Mouse (Mus musculus) embryo, embryonic 11.5 days (tissue): ENCODE data around the gene Lrfn5.

ENCODE experiments used
- DNase-seq: peaks from one replicate; pipeline ENCODE4 v3.0.0-alpha.2; 2012; ENCODE audit warnings: low read depth, low spot score

Lrfn5 gene

GRCm38 (mm10) chr12:61522829-61523370 lies at the start of gene Lrfn5:
Gene Lrfn5 (plus strand): TSS chr12:61523150.
- DNase-seq, result no peak

GRCm38 (mm10) chr12:61521501-61522147 lies 1.3 kb upstream of the Lrfn5 start:
- DNase-seq, result no peak

- DNase-seq, result no peak
Observed at GRCm38 (mm10) chr12:61522148-61522828, 662 bp upstream of the Lrfn5 start.

- no peak for DNase-seq
Observed at GRCm38 (mm10) chr12:61523631-61524182, 757 bp downstream of the Lrfn5 start.

GRCm38 (mm10) chr12:61524183-61524651 lies 1.3 kb downstream of the Lrfn5 start:
- no peak for DNase-seq

GRCm38 (mm10) chr12:61526199-61526598 lies 3.2 kb downstream of the Lrfn5 start:
- DNase-seq, result no peak

- DNase-seq, result no peak
Observed at GRCm38 (mm10) chr12:61579949-61580348, 57.0 kb downstream of the Lrfn5 start.

- DNase-seq, result no peak
Observed at GRCm38 (mm10) chr12:61600305-61600704, 77.4 kb downstream of the Lrfn5 start.

GRCm38 (mm10) chr12:61607871-61608270 lies 84.9 kb downstream of the Lrfn5 start:
- no peak for DNase-seq

GRCm38 (mm10) chr12:61610081-61610480 lies 87.1 kb downstream of the Lrfn5 start:
- DNase-seq, result no peak

GRCm38 (mm10) chr12:61624532-61624931 lies 101.6 kb downstream of the Lrfn5 start:
- DNase-seq, result no peak

GRCm38 (mm10) chr12:61654380-61654779 lies 131.4 kb downstream of the Lrfn5 start:
- no peak for DNase-seq

- peak; percentile 2 for DNase-seq
Observed at GRCm38 (mm10) chr12:61723158-61723557, 200.2 kb downstream of the Lrfn5 start.

GRCm38 (mm10) chr12:61807073-61807605 lies 284.2 kb downstream of the Lrfn5 start:
- no peak for DNase-seq

GRCm38 (mm10) chr12:61823601-61824000 lies 300.7 kb downstream of the Lrfn5 start:
- no peak for DNase-seq

GRCm38 (mm10) chr12:61826311-61826710 lies 303.4 kb downstream of the Lrfn5 start:
- no peak for DNase-seq

GRCm38 (mm10) chr12:61842599-61843291 lies 319.8 kb downstream of the Lrfn5 start:
- no peak for DNase-seq

- no peak for DNase-seq
Observed at GRCm38 (mm10) chr12:61854183-61854582, 331.2 kb downstream of the Lrfn5 start.
